Mouse (Mus musculus): ENCODE data around the gene Cdk10. TPM values are rescaled to one million over a fixed set of nuclear protein-coding genes. Genes with fewer than 3 reads are reported as not detected.
"Not testable (repeated sequence)": the region's sequence is repeated elsewhere in the genome, so short reads cannot be mapped to it uniquely, and the experiment has no call there.

Cdk10 gene
- total and polyA plus RNA-seq, 2 experiments from 2014 or later, result 52.9 to 91.8 TPM

GRCm38 (mm10) chr8:123191908-123192307, 32.7 kb upstream of the Cdk10 start:
- no peaks in the 10 kb centered on the region for H3K4me1 ChIP-seq (ENCODE audit: insufficient read depth, low read length)
- H3K36me3 ChIP-seq (ENCODE audit: insufficient read depth, low read length), result no peaks in the 10 kb centered on the region
- no peak for DNase-seq (ENCODE audit: low spot score)
- no peak for TF ChIP-seq CTCF (IDR thresholded peaks at IDR 0.05; ENCODE audit: low read depth)
- H3K4me2 ChIP-seq (ENCODE audit: low read depth, low read length), result no peak overlapping the region
- no peaks in the 10 kb centered on the region for H3K9me3 ChIP-seq (ENCODE audit: low read length)
- H3K27me3 ChIP-seq (ENCODE audit: insufficient read depth, low read length), result no peaks in the 10 kb centered on the region
- no peak overlapping the region for H3K9ac ChIP-seq (replicated peaks; ENCODE audit: low read length)
- 70% methylated on average over 7 of the region's 8 CpGs for WGBS
- no peak for ATAC-seq
- no peak overlapping the region for H3K27ac ChIP-seq
- H3K4me3 ChIP-seq (ENCODE audit: low read length), result no peak overlapping the region

GRCm38 (mm10) chr8:123193771-123194170, 30.9 kb upstream of the Cdk10 start:
- H3K4me1 ChIP-seq (ENCODE audit: insufficient read depth, low read length), result no peaks in the 10 kb centered on the region
- no peak overlapping the region for H3K4me2 ChIP-seq (ENCODE audit: low read depth, low read length)
- H3K36me3 ChIP-seq (ENCODE audit: insufficient read depth, low read length), result no peaks in the 10 kb centered on the region
- no peak overlapping the region for H3K4me3 ChIP-seq (ENCODE audit: low read length)
- H3K9me3 ChIP-seq (ENCODE audit: low read length), result no peaks in the 10 kb centered on the region
- 73% methylated on average over 9 of the region's 9 CpGs for WGBS
- DNase-seq (ENCODE audit: low spot score), result no peak
- no peak for TF ChIP-seq CTCF (IDR thresholded peaks at IDR 0.05; ENCODE audit: low read depth)
- H3K27ac ChIP-seq, result no peak overlapping the region
- no peak overlapping the region for H3K9ac ChIP-seq (replicated peaks; ENCODE audit: low read length)
- no peak for ATAC-seq
- no peaks in the 10 kb centered on the region for H3K27me3 ChIP-seq (ENCODE audit: insufficient read depth, low read length)

- not testable (repeated sequence) for DNase-seq (ENCODE audit: low spot score); H3K27me3 ChIP-seq (ENCODE audit: insufficient read depth, low read length); H3K4me1 ChIP-seq (ENCODE audit: insufficient read depth, low read length); ATAC-seq; H3K36me3 ChIP-seq (ENCODE audit: insufficient read depth, low read length); H3K4me3 ChIP-seq (ENCODE audit: low read length); H3K9me3 ChIP-seq (ENCODE audit: low read length); H3K9ac ChIP-seq (replicated peaks; ENCODE audit: low read length); H3K27ac ChIP-seq; H3K4me2 ChIP-seq (ENCODE audit: low read depth, low read length)
- WGBS, result 75% methylated on average over 5 of the region's 5 CpGs
Observed at GRCm38 (mm10) chr8:123197016-123197415, 27.6 kb upstream of the Cdk10 start.

GRCm38 (mm10) chr8:123199864-123200263, 24.8 kb upstream of the Cdk10 start:
- TF ChIP-seq CTCF (IDR thresholded peaks at IDR 0.05; ENCODE audit: low read depth), result no peak

GRCm38 (mm10) chr8:123202288-123202687, 22.4 kb upstream of the Cdk10 start:
- WGBS, result 23% methylated on average over 5 of the region's 5 CpGs
- peak; percentile 88 for DNase-seq (ENCODE audit: low spot score)
- peak; percentile 50; the same call in 1 of the 2 replicates for ATAC-seq
- TF ChIP-seq CTCF (IDR thresholded peaks at IDR 0.05; ENCODE audit: low read depth), result peak; percentile 99
- Histone ChIP-seq H3K9ac (replicated peaks; ENCODE audit: low read length) (no peak overlapping the region), H3K36me3 (ENCODE audit: insufficient read depth, low read length) (peaks cover 11% of the 10 kb centered on the region; the same call in 1 of the 2 replicates), H3K4me1 (ENCODE audit: insufficient read depth, low read length) (no peaks in the 10 kb centered on the region), H3K4me3 (ENCODE audit: low read length) (no peak overlapping the region), H3K27ac (no peak overlapping the region), H3K27me3 (ENCODE audit: insufficient read depth, low read length) (no peaks in the 10 kb centered on the region), H3K9me3 (ENCODE audit: low read length) (no peaks in the 10 kb centered on the region), H3K4me2 (ENCODE audit: low read depth, low read length) (no peak overlapping the region)

More at GRCm38 (mm10) chr8:123199864-123200263, 24.8 kb upstream of the Cdk10 start:
- Histone ChIP-seq H3K9ac (replicated peaks; ENCODE audit: low read length) (no peak overlapping the region), H3K36me3 (ENCODE audit: insufficient read depth, low read length) (no peaks in the 10 kb centered on the region), H3K4me2 (ENCODE audit: low read depth, low read length) (no peak overlapping the region), H3K9me3 (ENCODE audit: low read length) (no peaks in the 10 kb centered on the region), H3K27me3 (ENCODE audit: insufficient read depth, low read length) (no peaks in the 10 kb centered on the region), H3K27ac (no peak overlapping the region), H3K4me3 (ENCODE audit: low read length) (no peak overlapping the region), H3K4me1 (ENCODE audit: insufficient read depth, low read length) (no peaks in the 10 kb centered on the region)
- ATAC-seq (no peak), DNase-seq (ENCODE audit: low spot score) (no peak)
- 75% methylated on average over 14 of the region's 14 CpGs for WGBS

GRCm38 (mm10) chr8:123203571-123203970, 21.1 kb upstream of the Cdk10 start:
- Histone ChIP-seq H3K27me3 (ENCODE audit: insufficient read depth, low read length) (no peaks in the 10 kb centered on the region), H3K4me3 (ENCODE audit: low read length) (no peak overlapping the region), H3K27ac (no peak overlapping the region), H3K9ac (replicated peaks; ENCODE audit: low read length) (no peak overlapping the region), H3K4me2 (ENCODE audit: low read depth, low read length) (no peak overlapping the region), H3K36me3 (ENCODE audit: insufficient read depth, low read length) (peaks cover 24% of the 10 kb centered on the region; the same call in 1 of the 2 replicates), H3K4me1 (ENCODE audit: insufficient read depth, low read length) (no peaks in the 10 kb centered on the region), H3K9me3 (ENCODE audit: low read length) (no peaks in the 10 kb centered on the region)
- ATAC-seq (no peak), DNase-seq (ENCODE audit: low spot score) (no peak)
- TF ChIP-seq CTCF (IDR thresholded peaks at IDR 0.05; ENCODE audit: low read depth), result no peak
- WGBS, result 85% methylated on average over 3 of the region's 3 CpGs

- Histone ChIP-seq H3K9me3 (ENCODE audit: low read length) (no peaks in the 10 kb centered on the region), H3K4me1 (ENCODE audit: insufficient read depth, low read length) (peaks cover 13% of the 10 kb centered on the region), H3K27ac (peak overlapping the region; percentile 78; the same call in 1 of the 2 replicates), H3K4me2 (ENCODE audit: low read depth, low read length) (peak overlapping the region; percentile 95), H3K9ac (replicated peaks; ENCODE audit: low read length) (peak overlapping the region; percentile 99), H3K4me3 (ENCODE audit: low read length) (peak overlapping the region; percentile 97), H3K36me3 (ENCODE audit: insufficient read depth, low read length) (peaks cover 28% of the 10 kb centered on the region; the same call in 1 of the 2 replicates), H3K27me3 (ENCODE audit: insufficient read depth, low read length) (no peaks in the 10 kb centered on the region)
- WGBS, result 51% methylated on average over 10 of the region's 10 CpGs
- DNase-seq (ENCODE audit: low spot score) (no peak), ATAC-seq (no peak)
- no peak for TF ChIP-seq CTCF (IDR thresholded peaks at IDR 0.05; ENCODE audit: low read depth)
Observed at GRCm38 (mm10) chr8:123211876-123212275, 12.8 kb upstream of the Cdk10 start.

Data from hindbrain, postnatal 0 days (tissue).